8 mouse cellular contexts compared by ENCODE assay signal in genomic region chr17:25836397-25837075, GRCm38 (mm10). TPM values are rescaled to one million over a fixed set of nuclear protein-coding genes. Genes with fewer than 3 reads are reported as not detected.
DNase-seq lines count a peak whose midpoint lies in the region; ATAC-seq and TF ChIP-seq lines count a peak whose summit lies in the region.

No protein-coding gene starts in this region.

- ATAC-seq in forebrain, embryonic 15.5 days (replicated peaks): no peak
- no peak for ATAC-seq in kidney, embryonic 16.5 days (ENCODE audit: low FRiP score, low TSS enrichment)
- no peak for ATAC-seq in midbrain, postnatal 0 days (ENCODE audit: low FRiP score)

- peak overlapping the region; percentile 75 for H3K9ac ChIP-seq in forebrain, embryonic 15.5 days (replicated peaks)
- H3K9ac ChIP-seq in kidney, embryonic 16.5 days (replicated peaks; ENCODE audit: low read length): peak overlapping the region; percentile 71
- peak overlapping the region; percentile 81 for H3K9ac ChIP-seq in midbrain, postnatal 0 days (replicated peaks; ENCODE audit: low read length, poor library complexity, severe bottlenecking)

- WGBS in forebrain, embryonic 15.5 days: 21% methylated on average over 23 of the region's 23 CpGs
- WGBS in kidney, embryonic 16.5 days: 13% methylated on average over 23 of the region's 23 CpGs
- WGBS in midbrain, postnatal 0 days: 21% methylated on average over 23 of the region's 23 CpGs

- H3K9me3 ChIP-seq in E14TG2a.4 (ENCODE audit: low read length): no peaks in the 10 kb centered on the region
- H3K9me3 ChIP-seq in forebrain, embryonic 15.5 days: no peaks in the 10 kb centered on the region
- no peaks in the 10 kb centered on the region for H3K9me3 ChIP-seq in kidney, embryonic 16.5 days (ENCODE audit: low read length)
- H3K9me3 ChIP-seq in midbrain, postnatal 0 days (ENCODE audit: low read length): no peaks in the 10 kb centered on the region

- peaks cover 11% of the 10 kb centered on the region for H3K27me3 ChIP-seq in E14TG2a.4 (ENCODE audit: insufficient read depth, low read length)
- H3K27me3 ChIP-seq in forebrain, embryonic 15.5 days: no peaks in the 10 kb centered on the region
- no peaks in the 10 kb centered on the region for H3K27me3 ChIP-seq in kidney, embryonic 16.5 days (ENCODE audit: insufficient read depth, low read length)
- H3K27me3 ChIP-seq in midbrain, postnatal 0 days (ENCODE audit: insufficient read depth, low read length): no peaks in the 10 kb centered on the region

- peak overlapping the region; percentile 80 for H3K27ac ChIP-seq in forebrain, embryonic 15.5 days (replicated peaks)
- H3K27ac ChIP-seq in kidney, embryonic 16.5 days (ENCODE audit: low read length): peak overlapping the region; percentile 81
- H3K27ac ChIP-seq in midbrain, postnatal 0 days (ENCODE audit: low read depth, low read length): peak overlapping the region; percentile 82

- TF ChIP-seq CTCF in E14TG2a.4 (conservative IDR thresholded peaks at IDR 0.05; ENCODE audit: low read length): no peak
- TF ChIP-seq CTCF in midbrain, postnatal 0 days (IDR thresholded peaks at IDR 0.05): no peak

- peaks cover 73% of the 10 kb centered on the region for H3K36me3 ChIP-seq in E14TG2a.4 (ENCODE audit: insufficient read depth, low read length)
- H3K36me3 ChIP-seq in forebrain, embryonic 15.5 days: peaks cover 30% of the 10 kb centered on the region
- H3K36me3 ChIP-seq in kidney, embryonic 16.5 days (ENCODE audit: insufficient read depth, low read length): peaks cover 37% of the 10 kb centered on the region
- H3K36me3 ChIP-seq in midbrain, postnatal 0 days (ENCODE audit: insufficient read depth, low read length): peaks cover 41% of the 10 kb centered on the region

- H3K4me1 ChIP-seq in E14TG2a.4 (replicated peaks; ENCODE audit: low read depth, low read length): peaks cover 60% of the 10 kb centered on the region
- H3K4me1 ChIP-seq in forebrain, embryonic 15.5 days: peaks cover 59% of the 10 kb centered on the region
- H3K4me1 ChIP-seq in kidney, embryonic 16.5 days (ENCODE audit: insufficient read depth, low read length): peaks cover 46% of the 10 kb centered on the region
- H3K4me1 ChIP-seq in midbrain, postnatal 0 days (ENCODE audit: insufficient read depth, low read length): peaks cover 32% of the 10 kb centered on the region

- peak overlapping the region; percentile 72 for H3K4me3 ChIP-seq in E14TG2a.4 (replicated peaks; ENCODE audit: low read length)
- H3K4me3 ChIP-seq in forebrain, embryonic 15.5 days: peak overlapping the region; percentile 51
- H3K4me3 ChIP-seq in kidney, embryonic 16.5 days (ENCODE audit: low read length): peak overlapping the region; percentile 42
- H3K4me3 ChIP-seq in midbrain, postnatal 0 days (ENCODE audit: low read depth, low read length): peak overlapping the region; percentile 41

- H3K4me2 ChIP-seq in forebrain, embryonic 15.5 days (replicated peaks): peak overlapping the region; percentile 81
- peak overlapping the region; percentile 79 for H3K4me2 ChIP-seq in kidney, embryonic 16.5 days (replicated peaks; ENCODE audit: low read depth, low read length)
- peak overlapping the region; percentile 75 for H3K4me2 ChIP-seq in midbrain, postnatal 0 days (ENCODE audit: low read depth, low read length, poor library complexity, severe bottlenecking)

- DNase-seq in cerebellum, adult 9-11 months: peak; percentile 71
- no peak for DNase-seq in cerebellum, adult 9-10 months
- DNase-seq in midbrain, postnatal 0 days (ENCODE audit: low spot score): no peak
- DNase-seq in urinary bladder, postnatal 25 days (ENCODE audit: low spot score): no peak
- DNase-seq in layer of hippocampus, postnatal 10 days (ENCODE audit: low spot score in 2 of 2): no peak

RNA-seq across cellular contexts. Expression of gene Rhbdl1, which starts 0.6 kb away (rescaled TPM):
- 29.1 and 30.8 TPM in 2 replicates for polyA plus RNA-seq in forebrain, embryonic 15.5 days (2015; fragmentation: Nextera tagmentation; extraction: Ambion mirVana)
- polyA plus RNA-seq in kidney, embryonic 16.5 days (2015; fragmentation: Nextera tagmentation; extraction: Ambion mirVana): 3.3 and 4.0 TPM in 2 replicates
- total RNA-seq in midbrain, postnatal 0 days (2014; rRNA removed): 95.2 and 168 TPM in 2 replicates
- 97.0 and 110 TPM in 2 replicates for polyA plus RNA-seq in midbrain, postnatal 0 days (2015; fragmentation: Nextera tagmentation; extraction: Ambion mirVana)
- total RNA-seq in layer of hippocampus, postnatal 10 days (2021): 10 to 100 TPM; 80.6 to 99.3 TPM

RNA-seq across cellular contexts. Expression of gene Stub1, which starts 3.3 kb away (rescaled TPM):
- 308 and 313 TPM in 2 replicates for polyA plus RNA-seq in forebrain, embryonic 15.5 days (2015; fragmentation: Nextera tagmentation; extraction: Ambion mirVana)
- polyA plus RNA-seq in kidney, embryonic 16.5 days (2015; fragmentation: Nextera tagmentation; extraction: Ambion mirVana): 387 and 393 TPM in 2 replicates
- 237 and 248 TPM in 2 replicates for total RNA-seq in midbrain, postnatal 0 days (2014; rRNA removed)
- polyA plus RNA-seq in midbrain, postnatal 0 days (2015; fragmentation: Nextera tagmentation; extraction: Ambion mirVana): 374 and 397 TPM in 2 replicates
- total RNA-seq in layer of hippocampus, postnatal 10 days (2021): 100 to 1,000 TPM; 168 to 169 TPM

RNA-seq across cellular contexts. Expression of gene Gm20683, which starts 5.0 kb away (rescaled TPM):
- polyA plus RNA-seq in forebrain, embryonic 15.5 days (2015; fragmentation: Nextera tagmentation; extraction: Ambion mirVana): 8.3 and 10.1 TPM in 2 replicates
- 4.0 and 4.3 TPM in 2 replicates for polyA plus RNA-seq in kidney, embryonic 16.5 days (2015; fragmentation: Nextera tagmentation; extraction: Ambion mirVana)
- 25.8 and 34.3 TPM in 2 replicates for total RNA-seq in midbrain, postnatal 0 days (2014; rRNA removed)
- polyA plus RNA-seq in midbrain, postnatal 0 days (2015; fragmentation: Nextera tagmentation; extraction: Ambion mirVana): 11.9 and 14.2 TPM in 2 replicates
- 10 to 100 TPM; 30.9 to 36.3 TPM for total RNA-seq in layer of hippocampus, postnatal 10 days (2021)

RNA-seq across cellular contexts. Expression of gene Jmjd8, which starts 7.9 kb away (rescaled TPM):
- 65.9 and 67.0 TPM in 2 replicates for polyA plus RNA-seq in forebrain, embryonic 15.5 days (2015; fragmentation: Nextera tagmentation; extraction: Ambion mirVana)
- polyA plus RNA-seq in kidney, embryonic 16.5 days (2015; fragmentation: Nextera tagmentation; extraction: Ambion mirVana): 72.3 and 73.0 TPM in 2 replicates
- total RNA-seq in midbrain, postnatal 0 days (2014; rRNA removed): 39.1 and 46.2 TPM in 2 replicates
- polyA plus RNA-seq in midbrain, postnatal 0 days (2015; fragmentation: Nextera tagmentation; extraction: Ambion mirVana): 43.8 and 45.9 TPM in 2 replicates
- total RNA-seq in layer of hippocampus, postnatal 10 days (2021): 10 to 100 TPM; 55.4 to 56.9 TPM

RNA-seq across cellular contexts. Expression of gene Rhot2, which starts 8.1 kb away (rescaled TPM):
- polyA plus RNA-seq in forebrain, embryonic 15.5 days (2015; fragmentation: Nextera tagmentation; extraction: Ambion mirVana): 15.2 and 16.1 TPM in 2 replicates
- 29.3 and 32.5 TPM in 2 replicates for polyA plus RNA-seq in kidney, embryonic 16.5 days (2015; fragmentation: Nextera tagmentation; extraction: Ambion mirVana)
- 49.2 and 70.1 TPM in 2 replicates for total RNA-seq in midbrain, postnatal 0 days (2014; rRNA removed)
- polyA plus RNA-seq in midbrain, postnatal 0 days (2015; fragmentation: Nextera tagmentation; extraction: Ambion mirVana): 15.4 and 16.2 TPM in 2 replicates
- total RNA-seq in layer of hippocampus, postnatal 10 days (2021): 10 to 100 TPM; 80.3 to 94.8 TPM
